Mouse (Mus musculus) forebrain, postnatal 0 days (tissue): ENCODE measurements around the gene Rnf220. TPM values are rescaled to one million over a fixed set of nuclear protein-coding genes. Genes with fewer than 3 reads are reported as not detected.

Experiments
- ATAC-seq: fragments of 200-750 bp; cut with Nextera tagmentation; 2 replicates; pipeline ENCODE4 v1.8.0; 2017; ENCODE audit warnings: mild to moderate bottlenecking, moderate library complexity
- DNase-seq: peaks from one replicate; pipeline ENCODE4 v3.0.0-alpha.2; 2015
- H3K27ac ChIP-seq: fragments of 300-500 bp; sonication (generic); 2 replicates; pipeline ENCODE4 v1.5.1; 2014; ENCODE audit warnings: low read depth, mild to moderate bottlenecking, antibody characterized with exemption, low read length, moderate library complexity, mixed read lengths
- H3K27me3 ChIP-seq: fragments of 300-500 bp; sonication (generic); 2 replicates; pipeline ENCODE4 v1.6.1; 2014; ENCODE audit warnings: mild to moderate bottlenecking, low read length, mixed read lengths; ENCODE audit not compliant: insufficient read depth
- H3K36me3 ChIP-seq: fragments of 300-500 bp; sonication (generic); 2 replicates; pipeline ENCODE4 v1.6.1; 2014; ENCODE audit warnings: mild to moderate bottlenecking, moderate library complexity; ENCODE audit not compliant: insufficient read depth
- H3K4me1 ChIP-seq: fragments of 300-500 bp; sonication (generic); 2 replicates; pipeline ENCODE4 v1.6.1; 2014; ENCODE audit warnings: antibody characterized with exemption; ENCODE audit not compliant: insufficient read depth
- H3K4me2 ChIP-seq: fragments of 300-500 bp; sonication (generic); 2 replicates; pipeline ENCODE4 v1.6.1; 2014; ENCODE audit warnings: low read depth, mild to moderate bottlenecking, moderate library complexity
- H3K4me3 ChIP-seq: fragments of 300-500 bp; sonication (generic); 2 replicates; pipeline ENCODE4 v1.5.1; 2014; ENCODE audit warnings: low read depth, low read length, mixed read lengths
- H3K9ac ChIP-seq: fragments of 300-500 bp; sonication (generic); 2 replicates; pipeline ENCODE4 v1.6.1; 2014; ENCODE audit warnings: mild to moderate bottlenecking
- H3K9me3 ChIP-seq: fragments of 300-500 bp; sonication (generic); 2 replicates; pipeline ENCODE4 v1.6.1; 2016; ENCODE audit warnings: low read length
- CTCF ChIP-seq: sonication (generic); IDR thresholded peaks from 2 replicates; pipeline ENCODE4 v1.5.1; 2016; ENCODE audit warnings: antibody characterized with exemption, control low read depth, low read depth
- WGBS: fragments of 180-500 bp; shearing (Covaris S2); extraction: QIAGEN DNeasy Blood & Tissue Kit; methylation state at CpG from one replicate; pipeline ENCODE4 v1.1.7; 2014; 5-methylcytosine and 5-hydroxymethylcytosine counted together
- polyA plus RNA-seq: library from polyadenylated mRNA; unstranded; fragments of >200 nt; fragmentation: Nextera tagmentation; extraction: Ambion mirVana; gene quantifications from 2 replicates; pipeline ENCODE4 v1.2.1, GENCODE M21; 2015
- total RNA-seq: library from RNA; depleted of rRNA; stranded (reverse); fragments of >200 nt; gene quantifications from 2 replicates; pipeline ENCODE4 v1.2.3, GENCODE M21; 2014

The Rnf220 gene
- total and polyA plus RNA-seq, 2 experiments from 2014 or later, result 140 to 185 TPM

DNA sequence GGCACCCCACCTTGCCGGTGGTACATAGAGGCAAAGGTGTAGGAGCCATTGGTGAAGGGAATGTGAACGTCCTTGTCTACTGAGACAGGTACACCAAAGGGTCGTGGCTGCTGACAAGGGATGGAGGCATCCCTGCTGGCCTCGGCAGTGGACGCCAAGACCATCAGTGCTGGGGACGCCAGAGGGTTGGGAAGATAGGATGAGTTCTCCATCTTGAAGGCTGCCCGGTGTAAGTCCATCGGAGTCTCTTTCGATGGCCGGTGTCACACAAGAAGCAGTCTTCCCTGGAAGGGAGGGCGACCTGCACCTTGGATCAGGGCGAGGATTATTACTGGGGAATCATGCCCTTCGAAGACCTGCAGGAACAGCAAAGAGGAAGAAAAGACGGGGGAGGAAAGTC lies 6.9 kb downstream of the Rnf220 start:
- H3K9me3 ChIP-seq, result no peaks in the 10 kb centered on the region
- H3K9ac ChIP-seq, result no peak overlapping the region
- ATAC-seq (no peak), DNase-seq (no peak)
- H3K27ac ChIP-seq, result no peak overlapping the region
- 86% methylated on average over 14 of the region's 14 CpGs for WGBS
- H3K27me3 ChIP-seq, result peaks cover 50% of the 10 kb centered on the region
- no peak overlapping the region for H3K4me2 ChIP-seq
- H3K4me1 ChIP-seq, result 0 out of 2 replicates have a peak, but pooled peaks cover 7% of the 10 kb centered on the region
- no peak overlapping the region for H3K4me3 ChIP-seq
- H3K36me3 ChIP-seq, result no peaks in the 10 kb centered on the region
- no peak for TF ChIP-seq CTCF

DNA sequence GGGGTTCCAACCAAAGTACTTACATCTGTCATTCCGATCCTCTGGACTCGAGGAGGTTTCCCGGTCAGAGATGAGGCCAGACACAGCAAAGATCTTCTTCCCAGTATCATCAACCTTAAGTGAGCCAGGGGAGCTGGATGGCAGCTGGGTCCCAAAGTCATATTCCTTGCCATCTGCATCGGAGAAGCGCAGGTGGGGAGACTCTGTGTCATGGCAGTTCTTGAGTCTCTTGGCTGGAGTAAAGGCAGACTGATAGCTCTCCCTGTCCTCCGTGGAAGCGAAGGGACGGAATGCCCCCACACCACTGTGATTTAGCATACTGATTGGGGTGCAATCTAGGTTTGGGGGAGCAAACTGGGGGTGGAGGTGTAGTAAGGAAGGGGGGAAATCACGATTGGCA lies 7.3 kb downstream of the Rnf220 start:
- H3K4me2 ChIP-seq, result no peak overlapping the region

DNA sequence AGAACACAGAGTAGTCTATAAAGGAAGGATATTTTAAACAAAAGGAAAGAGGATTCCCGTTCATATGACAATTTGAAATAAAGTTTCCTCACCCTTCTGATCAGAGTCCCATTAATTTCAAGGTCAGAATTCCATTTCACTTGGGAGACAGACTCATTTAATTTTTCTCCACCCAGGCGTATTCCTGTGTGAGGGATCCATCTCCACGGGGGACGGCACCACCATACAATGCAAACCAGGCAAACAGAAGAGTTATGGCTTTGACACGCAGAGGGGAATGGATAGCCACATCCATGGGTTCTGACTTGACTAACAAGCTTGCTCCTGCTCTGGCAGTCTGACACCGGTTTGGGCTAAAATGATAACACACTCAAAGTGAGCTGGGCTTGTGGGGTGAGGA lies 9.4 kb downstream of the Rnf220 start:
- H3K9me3 ChIP-seq, result no peaks in the 10 kb centered on the region
- H3K27ac ChIP-seq, result no peak overlapping the region
- H3K4me2 ChIP-seq, result no peak overlapping the region
- ATAC-seq (no peak), DNase-seq (no peak)
- H3K27me3 ChIP-seq, result peaks cover 54% of the 10 kb centered on the region
- no peak overlapping the region for H3K9ac ChIP-seq
- 73% methylated on average over 6 of the region's 6 CpGs for WGBS
- no peak overlapping the region for H3K4me3 ChIP-seq
- H3K4me1 ChIP-seq, result peaks cover 3% of the 10 kb centered on the region; the same call in 1 of the 2 replicates
- H3K36me3 ChIP-seq, result no peaks in the 10 kb centered on the region
- TF ChIP-seq CTCF, result no peak

More for the DNA sequence above, 7.3 kb downstream of the Rnf220 start:
- H3K27ac ChIP-seq, result no peak overlapping the region
- no peak for ATAC-seq
- no peak overlapping the region for H3K9ac ChIP-seq
- no peaks in the 10 kb centered on the region for H3K9me3 ChIP-seq
- 92% methylated on average over 9 of the region's 9 CpGs for WGBS
- H3K4me1 ChIP-seq, result 0 out of 2 replicates have a peak, but pooled peaks cover 7% of the 10 kb centered on the region
- no peaks in the 10 kb centered on the region for H3K36me3 ChIP-seq
- H3K4me3 ChIP-seq, result no peak overlapping the region
- no peak for TF ChIP-seq CTCF
- peaks cover 51% of the 10 kb centered on the region for H3K27me3 ChIP-seq
- no peak for DNase-seq

DNA sequence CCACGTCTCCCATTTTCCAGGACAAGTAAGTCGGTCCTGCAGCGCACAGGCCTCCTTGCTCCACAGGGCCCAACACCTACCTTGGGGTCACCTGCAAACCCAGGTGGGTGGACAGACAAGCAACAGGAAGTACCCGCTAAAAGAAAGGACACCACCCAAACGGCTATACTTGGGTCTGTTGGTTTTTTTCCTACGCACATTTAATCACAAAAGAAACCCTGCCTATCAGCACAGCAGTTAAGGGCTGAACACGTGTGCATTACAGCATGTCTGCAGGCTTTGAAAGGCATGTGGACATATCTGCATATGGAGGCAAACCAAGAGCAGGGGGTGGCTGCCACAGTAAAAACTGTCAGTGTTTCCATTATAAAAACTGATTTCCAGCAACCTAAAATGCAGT lies 10.7 kb downstream of the Rnf220 start:
- Histone ChIP-seq H3K9me3 (no peaks in the 10 kb centered on the region), H3K9ac (no peak overlapping the region), H3K27ac (no peak overlapping the region), H3K4me1 (peaks cover 3% of the 10 kb centered on the region; the same call in 1 of the 2 replicates), H3K4me3 (no peak overlapping the region), H3K4me2 (no peak overlapping the region), H3K27me3 (peaks cover 41% of the 10 kb centered on the region), H3K36me3 (no peaks in the 10 kb centered on the region)
- DNase-seq (no peak), ATAC-seq (no peak)
- no peak for TF ChIP-seq CTCF
- WGBS, result 86% methylated on average over 7 of the region's 7 CpGs

DNA sequence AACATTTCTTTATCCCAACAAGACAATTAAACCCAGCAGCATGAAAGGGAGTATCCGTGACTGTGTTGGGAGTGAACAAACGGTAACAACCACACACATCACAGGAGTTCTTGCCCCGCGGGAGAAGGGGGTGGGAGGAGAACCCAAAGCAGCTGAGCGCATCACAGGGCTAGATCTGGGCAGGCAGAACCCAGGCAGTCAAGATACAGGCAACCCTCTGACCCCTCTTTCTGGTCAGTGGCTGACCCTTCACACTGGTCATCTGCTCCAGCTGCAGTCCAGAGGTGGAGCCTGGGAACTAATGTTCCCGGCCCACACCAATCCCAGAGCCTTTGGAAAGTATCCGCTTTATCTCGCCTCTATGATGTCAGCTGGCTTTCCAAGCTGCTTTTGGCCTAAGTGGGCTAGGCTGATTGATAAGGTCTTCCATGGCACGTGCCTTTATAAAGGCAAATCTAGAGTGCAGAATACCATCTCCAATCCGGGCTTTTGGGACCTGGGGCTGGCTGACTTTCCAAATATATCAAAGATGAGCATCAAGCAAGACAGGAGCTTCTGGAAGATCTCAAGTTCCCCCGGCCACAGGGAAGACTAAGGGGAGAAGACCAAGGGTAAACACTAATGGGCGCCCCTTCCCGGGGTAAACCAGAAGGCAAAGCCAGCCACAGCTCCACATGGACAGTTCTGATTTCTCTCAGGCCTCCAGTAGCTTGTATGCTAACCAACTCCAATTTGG lies 11.6 kb downstream of the Rnf220 start:
- H3K27ac ChIP-seq, result peak overlapping the region; percentile 21; the same call in 1 of the 2 replicates
- H3K27me3 ChIP-seq, result peaks cover 32% of the 10 kb centered on the region
- no peak for DNase-seq

DNA sequence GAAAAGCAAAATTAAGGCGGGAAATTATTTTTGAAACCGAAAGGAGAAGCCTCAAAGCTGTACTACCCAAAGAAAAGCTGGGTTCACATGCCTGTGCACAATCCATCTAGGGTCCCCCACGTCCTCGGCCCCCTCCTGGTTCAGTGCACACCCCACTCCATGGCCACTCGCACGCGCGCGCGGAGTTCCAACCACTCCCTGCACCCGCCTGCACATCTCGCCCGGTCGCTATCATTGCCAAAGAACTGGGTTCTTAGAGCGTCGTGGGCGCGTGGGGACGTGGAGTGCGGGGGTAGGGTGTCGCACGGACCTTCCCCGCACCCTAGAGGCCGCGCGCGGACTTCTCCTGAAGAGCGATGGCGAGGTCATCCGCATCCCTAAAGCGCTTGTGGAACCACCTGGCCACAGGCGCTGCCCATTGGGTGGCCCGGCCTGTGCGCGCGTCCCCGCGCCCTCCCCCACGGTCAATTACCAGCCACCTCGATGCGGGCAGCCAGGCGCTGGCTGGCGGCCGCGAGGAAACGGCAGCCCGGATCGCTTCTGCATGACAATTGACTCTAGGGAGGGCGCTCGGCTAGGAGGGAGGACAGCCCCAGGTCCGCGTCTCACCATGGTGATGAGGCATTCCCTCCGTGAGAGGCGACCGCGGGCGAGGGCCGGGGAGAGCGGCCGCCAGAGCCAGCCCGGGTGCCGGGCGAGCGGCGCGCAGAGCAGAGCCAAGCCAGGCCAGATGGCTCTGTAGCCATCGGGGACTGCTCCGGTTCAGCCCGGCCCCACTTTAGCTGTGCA lies 12.4 kb downstream of the Rnf220 start:
- H3K9me3 ChIP-seq, result no peaks in the 10 kb centered on the region
- H3K4me2 ChIP-seq, result peak overlapping the region; percentile 83
- WGBS, result 2% methylated on average over 69 of the region's 69 CpGs
- no peak; the same call in none of the 2 replicates for TF ChIP-seq CTCF
- no peaks in the 10 kb centered on the region for H3K36me3 ChIP-seq
- peak overlapping the region; percentile 43 for H3K9ac ChIP-seq
- DNase-seq, result peak; percentile 59
- peaks cover 24% of the 10 kb centered on the region for H3K27me3 ChIP-seq
- ATAC-seq, result peak; percentile 92
- H3K27ac ChIP-seq, result peak overlapping the region; percentile 21; the same call in 1 of the 2 replicates
- H3K4me3 ChIP-seq, result peak overlapping the region; percentile 38
- peaks cover 3% of the 10 kb centered on the region; the same call in 1 of the 2 replicates for H3K4me1 ChIP-seq

More for the DNA sequence above, 11.6 kb downstream of the Rnf220 start:
- WGBS, result 47% methylated on average over 13 of the region's 13 CpGs
- Histone ChIP-seq H3K36me3 (no peaks in the 10 kb centered on the region), H3K4me1 (peaks cover 3% of the 10 kb centered on the region; the same call in 1 of the 2 replicates), H3K4me3 (peak overlapping the region; percentile 38), H3K4me2 (peak overlapping the region; percentile 83), H3K9ac (peak overlapping the region; percentile 43; the same call in 1 of the 2 replicates), H3K9me3 (no peaks in the 10 kb centered on the region)
- no peak for TF ChIP-seq CTCF
- ATAC-seq, result no peak

DNA sequence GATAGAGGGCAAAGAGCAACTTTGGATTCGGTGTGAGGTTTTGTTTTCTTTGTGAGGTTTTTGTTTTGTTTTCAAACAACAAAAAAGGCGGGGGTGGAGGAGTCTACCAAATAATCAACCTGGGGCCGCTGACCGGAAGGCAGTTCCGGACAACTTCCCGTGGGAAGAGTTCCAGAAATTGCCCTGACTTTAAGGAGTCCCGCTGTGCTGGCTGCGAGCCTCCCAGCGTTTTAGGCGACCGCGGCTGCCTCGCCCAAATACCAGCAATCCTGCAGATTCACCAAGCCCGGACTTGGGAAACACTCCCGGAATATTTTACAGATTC lies 13.0 kb downstream of the Rnf220 start:
- no peaks in the 10 kb centered on the region for H3K36me3 ChIP-seq

More for the DNA sequence above, 13.0 kb downstream of the Rnf220 start:
- peaks cover 3% of the 10 kb centered on the region; the same call in 1 of the 2 replicates for H3K4me1 ChIP-seq
- H3K27ac ChIP-seq, result no peak overlapping the region
- ATAC-seq (no peak), DNase-seq (peak; percentile 32)
- no peak overlapping the region; the same call in 1 of the 2 replicates for H3K9ac ChIP-seq
- WGBS, result 1% methylated on average over 15 of the region's 15 CpGs
- H3K27me3 ChIP-seq, result peaks cover 21% of the 10 kb centered on the region
- H3K9me3 ChIP-seq, result no peaks in the 10 kb centered on the region
- peak overlapping the region; percentile 83 for H3K4me2 ChIP-seq
- H3K4me3 ChIP-seq, result peak overlapping the region; percentile 38
- no peak for TF ChIP-seq CTCF
